Mouse (Mus musculus): Measurements from ENCODE around the gene Zfp13. TPM values are rescaled to one million over a fixed set of nuclear protein-coding genes. Genes with fewer than 3 reads are reported as not detected.

Zfp13 gene
- polyA plus RNA-seq, 1 experiment from 2014 or later, result 30.2 TPM

DNA sequence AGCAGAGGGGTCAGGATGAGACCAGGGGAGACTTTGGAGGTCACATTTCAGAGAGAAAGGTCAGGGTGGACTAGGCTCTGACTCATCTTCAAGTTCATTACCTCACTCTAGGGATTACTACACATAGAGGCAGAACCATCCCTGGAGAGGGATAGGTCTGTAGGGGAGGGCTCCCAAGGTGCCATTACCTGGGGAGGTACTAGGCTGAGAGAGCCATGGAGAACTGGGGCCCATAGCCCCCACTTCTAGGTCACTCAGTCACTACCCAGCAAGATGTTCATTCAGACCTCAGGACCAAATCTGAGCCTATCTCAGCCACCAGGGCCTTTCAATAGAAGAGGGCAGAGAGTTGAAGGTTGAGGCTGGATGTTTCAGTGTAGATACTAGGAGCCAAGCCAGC is 45.0 kb downstream of the Zfp13 start:
- H3K9ac ChIP-seq (replicated peaks), result no peak overlapping the region
- no peak for ATAC-seq (replicated peaks)
- H3K27me3 ChIP-seq, result no peaks in the 10 kb centered on the region
- H3K9me3 ChIP-seq, result no peaks in the 10 kb centered on the region
- peaks cover 12% of the 10 kb centered on the region for H3K4me1 ChIP-seq
- no peak overlapping the region for H3K4me3 ChIP-seq
- peaks cover 32% of the 10 kb centered on the region for H3K36me3 ChIP-seq
- H3K27ac ChIP-seq (replicated peaks), result no peak overlapping the region
- no peak overlapping the region for H3K4me2 ChIP-seq (replicated peaks)

DNA sequence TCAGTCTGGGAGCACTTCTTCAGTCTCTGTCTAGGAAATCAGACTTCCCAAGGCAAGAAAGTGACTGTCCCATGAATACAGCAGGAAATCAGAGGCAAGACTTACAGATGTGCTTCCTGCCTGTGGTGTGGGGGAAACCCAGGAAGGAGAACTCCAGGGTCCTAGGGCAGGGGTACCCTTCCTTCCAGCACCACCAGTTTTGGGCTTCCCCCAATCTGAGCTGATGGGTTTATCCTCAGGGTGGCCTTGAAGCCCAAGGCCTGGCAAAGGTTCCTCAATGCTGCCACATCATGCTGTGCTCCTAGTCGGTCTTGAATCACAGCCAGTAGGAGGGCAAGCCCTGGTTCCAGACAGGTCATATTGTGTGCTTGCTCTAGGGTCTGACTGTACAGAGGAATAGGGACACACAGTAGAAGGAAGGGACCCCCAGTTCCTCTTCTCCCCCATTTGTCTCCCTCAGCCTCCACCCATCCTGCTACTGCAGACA is 45.6 kb downstream of the Zfp13 start:
- no peaks in the 10 kb centered on the region for H3K9me3 ChIP-seq
- no peak overlapping the region for H3K9ac ChIP-seq (replicated peaks)
- no peak for ATAC-seq (replicated peaks)
- H3K4me2 ChIP-seq (replicated peaks), result no peak overlapping the region
- H3K4me1 ChIP-seq, result peaks cover 12% of the 10 kb centered on the region
- no peak overlapping the region for H3K4me3 ChIP-seq
- no peaks in the 10 kb centered on the region for H3K27me3 ChIP-seq
- WGBS, result 71% methylated on average over 1 of the region's 1 CpGs
- H3K36me3 ChIP-seq, result peaks cover 26% of the 10 kb centered on the region
- H3K27ac ChIP-seq (replicated peaks), result no peak overlapping the region

DNA sequence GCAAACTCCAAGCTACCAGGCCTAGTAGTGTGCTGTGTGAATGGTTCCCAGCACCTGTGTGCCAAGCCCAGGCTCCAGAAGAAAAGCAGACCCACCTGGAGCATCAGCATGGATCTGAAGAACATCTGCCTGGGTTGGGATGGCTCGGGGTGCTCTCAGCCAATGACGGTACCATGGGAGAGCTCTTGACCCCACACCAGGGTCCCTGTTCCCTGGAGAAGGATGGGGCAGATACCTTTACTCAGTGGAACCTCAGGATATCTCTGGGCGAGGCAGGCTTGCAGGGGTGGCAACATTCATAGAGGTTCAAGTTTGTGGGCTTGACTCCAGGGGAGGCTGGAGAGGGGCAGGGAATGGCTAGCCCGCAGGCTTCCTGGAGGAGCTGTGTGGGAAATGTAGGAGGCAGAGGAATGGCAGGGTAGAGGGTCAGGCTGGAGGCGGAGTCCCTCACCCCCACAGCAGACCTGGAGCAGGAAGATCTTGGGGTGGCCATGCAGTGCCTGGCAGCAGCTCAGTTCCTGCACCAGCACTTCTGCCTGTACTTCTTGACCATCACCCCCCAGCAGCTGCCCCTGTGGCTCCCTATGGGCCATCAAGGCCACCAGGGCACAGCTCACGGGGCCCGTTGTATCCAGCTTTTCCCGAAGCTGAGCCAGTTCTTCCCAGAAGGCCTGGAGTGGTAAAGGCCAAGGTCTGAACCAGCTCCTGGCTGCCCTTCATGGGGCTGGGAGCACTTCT is 46.2 kb downstream of the Zfp13 start:
- no peak overlapping the region for H3K9ac ChIP-seq (replicated peaks)
- no peak overlapping the region for H3K4me3 ChIP-seq
- ATAC-seq (replicated peaks), result no peak
- H3K4me1 ChIP-seq, result peaks cover 12% of the 10 kb centered on the region
- H3K36me3 ChIP-seq, result peaks cover 19% of the 10 kb centered on the region
- H3K9me3 ChIP-seq, result no peaks in the 10 kb centered on the region
- no peaks in the 10 kb centered on the region for H3K27me3 ChIP-seq
- H3K27ac ChIP-seq (replicated peaks), result no peak overlapping the region
- WGBS, result 93% methylated on average over 8 of the region's 8 CpGs
- H3K4me2 ChIP-seq (replicated peaks), result no peak overlapping the region

DNA sequence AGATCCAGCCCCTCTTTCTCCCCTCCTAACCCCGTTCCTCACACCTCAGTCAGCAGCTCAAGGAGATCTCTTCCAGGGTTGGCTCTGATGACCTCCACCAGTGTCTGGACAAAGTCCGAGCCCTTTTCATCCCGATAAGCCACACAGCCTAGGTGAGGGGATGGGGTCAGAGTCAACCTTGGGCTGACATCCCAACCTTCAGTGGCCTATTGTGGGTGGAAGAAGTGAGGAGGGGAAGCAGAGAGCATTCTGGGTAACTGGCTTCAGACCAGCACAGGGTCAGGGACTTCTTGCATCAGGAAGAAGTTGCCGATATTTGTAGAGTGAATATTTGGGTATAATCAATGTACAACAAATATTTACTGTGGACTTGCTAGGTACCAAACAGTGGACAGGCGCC is 47.3 kb downstream of the Zfp13 start:
- H3K4me1 ChIP-seq, result peaks cover 12% of the 10 kb centered on the region
- H3K27me3 ChIP-seq, result no peaks in the 10 kb centered on the region
- H3K4me2 ChIP-seq (replicated peaks), result no peak overlapping the region
- no peak overlapping the region for H3K27ac ChIP-seq (replicated peaks)
- no peaks in the 10 kb centered on the region for H3K9me3 ChIP-seq
- H3K36me3 ChIP-seq, result peaks cover 8% of the 10 kb centered on the region
- no peak overlapping the region for H3K4me3 ChIP-seq
- WGBS, result 71% methylated on average over 5 of the region's 5 CpGs
- no peak for ATAC-seq (replicated peaks)
- H3K9ac ChIP-seq (replicated peaks), result no peak overlapping the region

DNA sequence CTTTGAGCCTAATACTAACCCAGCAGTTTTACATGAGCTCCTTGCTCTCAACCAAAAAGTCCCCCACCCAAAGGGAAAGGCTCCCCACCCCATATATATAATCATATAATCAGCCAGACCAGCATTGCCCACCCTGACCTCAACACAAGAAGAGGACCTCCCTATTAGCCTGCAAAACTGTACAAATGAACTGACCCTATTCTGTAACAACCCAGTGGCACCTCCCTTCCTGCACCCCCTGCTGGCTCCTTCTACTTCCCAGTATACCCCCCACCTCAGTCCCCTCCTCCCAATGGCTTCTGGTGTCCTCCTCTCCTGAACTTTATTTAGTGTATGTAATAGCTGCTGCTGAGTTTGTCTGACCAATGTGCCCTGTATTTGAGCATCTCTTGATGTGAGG is 47.9 kb downstream of the Zfp13 start:
- Histone ChIP-seq H3K4me3 (peak overlapping the region; percentile 55), H3K9me3 (no peaks in the 10 kb centered on the region), H3K4me2 (replicated peaks) (peak overlapping the region; percentile 84), H3K36me3 (peaks cover 3% of the 10 kb centered on the region; the same call in 1 of the 2 replicates), H3K9ac (replicated peaks) (peak overlapping the region; percentile 68; the same call in 1 of the 2 replicates), H3K4me1 (peaks cover 12% of the 10 kb centered on the region), H3K27me3 (no peaks in the 10 kb centered on the region), H3K27ac (replicated peaks) (peak overlapping the region; percentile 77)
- ATAC-seq (replicated peaks), result no peak

DNA sequence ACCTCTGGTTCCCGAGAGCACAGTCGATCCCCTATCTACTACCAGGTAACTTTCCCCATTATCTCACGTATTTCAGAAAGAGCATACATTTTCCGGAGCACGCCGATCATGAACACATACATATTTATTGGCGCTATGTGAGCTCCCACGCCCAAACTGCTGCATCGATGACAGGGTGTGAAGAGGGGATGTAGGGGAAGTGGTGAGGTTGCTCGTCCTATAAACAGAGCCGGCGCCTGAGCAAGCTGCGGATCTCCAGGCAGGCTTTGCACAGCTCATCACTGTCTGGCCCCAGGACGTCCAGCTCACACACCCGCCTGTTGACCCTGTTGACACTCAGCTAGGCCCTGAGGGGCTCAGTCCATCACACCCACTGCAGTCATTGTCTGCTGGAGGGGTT is 48.4 kb downstream of the Zfp13 start:
- Histone ChIP-seq H3K27ac (replicated peaks) (peak overlapping the region; percentile 77), H3K27me3 (no peaks in the 10 kb centered on the region), H3K36me3 (no peaks in the 10 kb centered on the region), H3K9me3 (no peaks in the 10 kb centered on the region), H3K4me1 (peaks cover 12% of the 10 kb centered on the region), H3K4me3 (peak overlapping the region; percentile 55), H3K4me2 (replicated peaks) (peak overlapping the region; percentile 84), H3K9ac (replicated peaks) (peak overlapping the region; percentile 68)
- under 1% methylated on average over 15 of the region's 15 CpGs for WGBS
- ATAC-seq (replicated peaks), result peak; percentile 29

DNA sequence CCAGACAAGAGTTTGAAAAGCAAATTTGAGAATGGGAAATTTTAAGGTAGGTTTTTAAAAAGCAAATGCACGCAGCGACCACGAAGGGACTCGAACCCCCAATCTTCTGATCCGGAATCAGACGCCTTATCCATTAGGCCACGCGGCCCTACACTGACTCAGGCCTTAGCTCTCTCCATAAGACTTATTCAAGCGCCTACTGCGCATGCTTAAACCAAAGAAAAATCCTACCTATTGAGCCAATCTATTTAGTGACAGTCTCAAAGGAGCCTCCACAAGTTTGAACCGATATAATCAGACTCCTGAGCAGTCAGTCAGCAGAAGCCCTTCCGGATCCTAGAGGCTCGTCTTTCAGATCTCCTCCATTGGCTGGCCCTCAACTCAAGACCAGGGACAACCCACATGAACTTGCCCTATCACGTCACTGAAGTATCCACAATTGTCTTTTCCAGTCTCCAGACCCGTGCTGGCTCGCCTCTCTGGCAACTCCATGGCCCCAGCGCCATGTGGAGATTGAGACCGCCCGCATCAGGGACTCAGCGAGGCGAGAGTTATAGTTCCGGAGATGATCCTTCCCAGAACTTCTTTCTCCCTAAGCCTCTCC is 49.0 kb downstream of the Zfp13 start:
- Histone ChIP-seq H3K27me3 (no peaks in the 10 kb centered on the region), H3K36me3 (no peaks in the 10 kb centered on the region), H3K4me3 (peak overlapping the region; percentile 55), H3K4me1 (peaks cover 12% of the 10 kb centered on the region), H3K9me3 (no peaks in the 10 kb centered on the region), H3K27ac (replicated peaks) (peak overlapping the region; percentile 77), H3K4me2 (replicated peaks) (peak overlapping the region; percentile 84), H3K9ac (replicated peaks) (peak overlapping the region; percentile 68)
- peak; percentile 76 for ATAC-seq (replicated peaks)
- under 1% methylated on average over 22 of the region's 22 CpGs for WGBS

DNA sequence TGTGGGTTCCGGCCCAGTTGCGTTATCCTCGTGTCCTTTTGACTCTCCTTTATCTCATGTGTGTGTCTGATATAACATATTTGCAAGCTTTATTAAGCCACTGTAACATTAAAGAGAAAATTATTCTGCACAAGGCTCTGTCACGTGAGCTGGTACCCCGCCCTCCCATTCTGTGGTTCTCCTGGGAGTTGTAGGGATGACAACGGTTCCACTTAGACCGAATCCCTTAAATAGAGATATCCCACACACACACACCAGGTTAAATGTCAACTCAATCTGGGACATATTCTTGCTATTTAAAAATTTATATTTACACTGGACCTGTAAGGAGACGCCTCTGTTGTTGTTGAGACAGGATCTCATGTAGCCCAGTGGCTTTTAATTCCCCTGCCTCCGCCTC is 49.8 kb downstream of the Zfp13 start:
- peaks cover 12% of the 10 kb centered on the region for H3K4me1 ChIP-seq
- no peaks in the 10 kb centered on the region for H3K9me3 ChIP-seq
- H3K4me2 ChIP-seq (replicated peaks), result peak overlapping the region; percentile 84
- peak overlapping the region; percentile 55 for H3K4me3 ChIP-seq
- peak overlapping the region; percentile 47 for H3K27ac ChIP-seq (replicated peaks)
- WGBS, result 2% methylated on average over 9 of the region's 9 CpGs
- H3K9ac ChIP-seq (replicated peaks), result peak overlapping the region; percentile 35
- no peaks in the 10 kb centered on the region for H3K27me3 ChIP-seq
- no peaks in the 10 kb centered on the region for H3K36me3 ChIP-seq
- no peak for ATAC-seq (replicated peaks)

DNA sequence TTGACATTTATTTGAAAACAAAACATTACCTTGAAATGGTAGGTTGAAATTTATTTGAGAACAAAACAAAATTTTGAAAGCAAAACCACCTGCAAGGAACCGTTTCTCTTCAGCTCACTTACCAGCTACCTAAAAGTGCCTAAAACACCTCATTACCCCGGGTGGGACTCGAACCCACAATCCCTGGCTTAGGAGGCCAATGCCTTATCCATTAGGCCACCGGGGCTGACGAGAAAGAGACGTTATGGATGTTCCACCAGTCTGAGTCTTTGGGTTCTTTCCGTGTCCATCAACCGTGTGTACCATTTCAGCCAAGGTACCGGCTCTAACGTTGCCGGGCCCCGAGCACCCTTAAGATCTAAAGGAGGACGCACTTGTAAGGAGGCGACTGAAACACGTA is 50.7 kb downstream of the Zfp13 start:
- Histone ChIP-seq H3K4me3 (peak overlapping the region; percentile 55), H3K9me3 (no peaks in the 10 kb centered on the region), H3K4me2 (replicated peaks) (peak overlapping the region; percentile 84), H3K27ac (replicated peaks) (peak overlapping the region; percentile 47), H3K27me3 (no peaks in the 10 kb centered on the region), H3K9ac (replicated peaks) (peak overlapping the region; percentile 35), H3K4me1 (peaks cover 12% of the 10 kb centered on the region), H3K36me3 (no peaks in the 10 kb centered on the region)
- under 1% methylated on average over 15 of the region's 15 CpGs for WGBS
- peak; percentile 3; the same call in 1 of the 2 replicates for ATAC-seq (replicated peaks)

DNA sequence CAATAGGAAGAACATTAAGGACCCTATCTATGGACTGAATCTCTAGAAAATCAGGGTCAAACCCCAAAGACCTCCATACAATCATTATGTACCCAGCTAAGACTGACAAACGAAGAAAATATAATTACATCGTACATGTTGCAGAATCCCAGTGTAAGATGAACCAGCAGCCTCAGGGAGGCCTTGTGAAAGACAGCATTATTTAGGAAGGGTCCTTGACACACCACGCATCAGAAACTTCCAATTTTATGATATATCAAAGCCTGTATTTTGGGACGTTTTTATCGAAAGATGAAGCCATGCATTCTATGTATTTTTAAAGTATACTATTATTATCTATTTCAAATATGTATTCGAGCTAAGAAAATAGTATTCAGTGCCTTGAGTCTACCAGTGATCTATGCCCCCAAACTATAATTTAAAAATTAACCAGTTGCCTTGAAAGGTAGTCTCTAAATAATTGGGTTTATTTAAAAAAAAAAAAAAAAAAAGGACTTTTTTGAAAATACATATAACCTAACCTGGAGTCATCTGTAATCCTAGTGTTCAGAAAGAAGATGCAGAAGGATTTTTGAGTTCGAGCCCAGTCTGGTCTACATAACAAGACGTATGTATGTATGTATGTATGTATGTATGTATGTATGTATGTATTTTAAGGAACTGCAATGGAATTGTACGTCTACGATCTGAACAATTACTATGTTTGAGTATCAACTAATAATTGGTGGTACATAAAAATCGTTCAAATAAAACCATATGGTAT is 51.4 kb downstream of the Zfp13 start:
- no peaks in the 10 kb centered on the region for H3K36me3 ChIP-seq
- no peaks in the 10 kb centered on the region for H3K27me3 ChIP-seq
- H3K4me3 ChIP-seq, result peak overlapping the region; percentile 55; the same call in 1 of the 2 replicates
- no peak overlapping the region for H3K9ac ChIP-seq (replicated peaks)
- H3K4me2 ChIP-seq (replicated peaks), result peak overlapping the region; percentile 53
- no peaks in the 10 kb centered on the region for H3K9me3 ChIP-seq
- WGBS, result 59% methylated on average over 11 of the region's 11 CpGs
- peaks cover 12% of the 10 kb centered on the region for H3K4me1 ChIP-seq
- no peak overlapping the region for H3K27ac ChIP-seq (replicated peaks)
- ATAC-seq (replicated peaks), result no peak

DNA sequence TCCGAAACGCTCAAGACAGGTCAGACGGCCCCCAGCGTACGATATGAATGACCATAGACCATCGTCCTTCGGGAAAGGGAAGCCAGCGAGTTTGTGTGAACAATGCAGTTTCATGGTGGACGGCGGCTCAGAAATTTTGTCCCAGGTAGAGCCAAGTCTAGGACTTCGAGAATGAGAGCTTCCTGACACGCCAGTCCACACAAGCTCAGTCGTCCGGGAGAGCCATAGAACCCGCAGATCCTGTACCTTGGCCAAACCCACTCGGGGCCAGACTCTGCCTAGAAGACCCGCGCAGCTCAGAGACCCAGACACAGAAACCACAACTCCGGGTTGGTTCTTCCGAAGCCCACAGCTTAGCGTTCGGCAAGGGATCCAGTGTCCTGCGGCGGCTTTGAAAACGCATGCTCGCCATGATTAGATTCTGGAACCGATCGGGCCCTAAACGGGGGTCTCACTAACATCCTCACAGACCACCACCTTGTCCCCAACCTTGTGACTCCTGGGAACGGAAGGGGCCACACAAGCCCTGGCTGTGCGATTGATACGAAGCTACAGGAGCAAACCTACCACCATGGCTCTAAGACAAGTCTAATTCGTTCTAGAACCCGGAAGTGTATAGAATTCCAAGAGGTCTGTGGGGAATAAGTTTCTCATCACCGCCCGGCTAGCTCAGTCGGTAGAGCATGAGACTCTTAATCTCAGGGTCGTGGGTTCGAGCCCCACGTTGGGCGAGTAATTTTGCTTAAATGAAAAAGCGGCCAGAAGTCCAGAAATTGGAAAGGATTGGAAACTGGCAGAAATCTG is 52.4 kb downstream of the Zfp13 start:
- Histone ChIP-seq H3K9me3 (no peaks in the 10 kb centered on the region), H3K9ac (replicated peaks) (peak overlapping the region; percentile 59), H3K4me2 (replicated peaks) (peak overlapping the region; percentile 53), H3K36me3 (no peaks in the 10 kb centered on the region), H3K4me1 (peaks cover 17% of the 10 kb centered on the region), H3K27ac (replicated peaks) (peak overlapping the region; percentile 42), H3K4me3 (peak overlapping the region; percentile 81), H3K27me3 (no peaks in the 10 kb centered on the region)
- ATAC-seq (replicated peaks), result peak; percentile 15
- under 1% methylated on average over 42 of the region's 42 CpGs for WGBS
